Mouse (Mus musculus) adrenal gland, adult 10 weeks (tissue): Measurements from ENCODE around the gene Cinp. TPM values are rescaled to one million over a fixed set of nuclear protein-coding genes. Genes with fewer than 3 reads are reported as not detected.

Source experiments
- polyA plus RNA-seq: library from polyadenylated mRNA; stranded (reverse); fragments of 350-450 nt; fragmentation: Illumina TruSeq; extraction: RNeasy Lipid Tissue Mini Kit (QIAGEN cat#74804); gene quantifications from one replicate; pipeline ENCODE4 v1.2.3, GENCODE M21; 2014; ENCODE audit warnings: low read depth, low replicate concordance

The Cinp gene
- 31.6 TPM for polyA plus RNA-seq

GRCm38 (mm10) chr12:110889036-110890020 is at the start of gene Cinp, which contains the start of gene Tecpr2:
Gene Cinp, minus strand, starts transcription at chr12:110889145.
Gene Tecpr2, plus strand, starts transcription at chr12:110889264.

GRCm38 (mm10) chr12:110850010-110850928 is 38.7 kb downstream of the Cinp start, which contains the start of gene Zfp839:
Gene Zfp839, plus strand, starts transcription at chr12:110850253.

GRCm38 (mm10) chr12:110840348-110841198 is 48.4 kb downstream of the Cinp start, which contains the start of gene Mok:
Gene Mok, minus strand, starts transcription at chr12:110840939.

Other genes starting within 250 kb of the Cinp start
- gene 1700001K19Rik, start 206.5 kb downstream of the Cinp start, polyA plus RNA-seq = not detected
- gene Hsp90aa1, start 186.4 kb downstream of the Cinp start, polyA plus RNA-seq = 3,299 TPM
- 44.5 TPM for gene Wdr20, start 151.2 kb downstream of the Cinp start, polyA plus RNA-seq
- 0.70 TPM for gene Mok, start 48.2 kb downstream of the Cinp start, polyA plus RNA-seq
- gene Zfp839, start 38.9 kb downstream of the Cinp start, polyA plus RNA-seq = 6.7 TPM
- gene Tecpr2, start 119 bp upstream of the Cinp start, polyA plus RNA-seq = 4.1 TPM
- not detected for gene Ankrd9, start 89.9 kb upstream of the Cinp start, polyA plus RNA-seq
- 48.8 TPM for gene Rcor1, start 150.2 kb upstream of the Cinp start, polyA plus RNA-seq